Mouse (Mus musculus) cortical plate, adult 2 months (tissue): ENCODE data around the gene Auts2.

Experiments used
- CTCF ChIP-seq: fragments of 200-500 bp; IDR thresholded peaks from 2 replicates; pipeline ENCODE4 v1.5.1; 2011; ENCODE audit warnings: mild to moderate bottlenecking, control low read depth, low read length; ENCODE audit not compliant: insufficient read depth; ENCODE audit errors: extremely low read depth
- POLR2A ChIP-seq: fragments of 200-500 bp; IDR thresholded peaks from 2 replicates; pipeline ENCODE4 v1.6.1; 2011; ENCODE audit warnings: mild to moderate bottlenecking, low read length, control low read depth; ENCODE audit not compliant: insufficient read depth; ENCODE audit errors: extremely low read depth

DNA sequence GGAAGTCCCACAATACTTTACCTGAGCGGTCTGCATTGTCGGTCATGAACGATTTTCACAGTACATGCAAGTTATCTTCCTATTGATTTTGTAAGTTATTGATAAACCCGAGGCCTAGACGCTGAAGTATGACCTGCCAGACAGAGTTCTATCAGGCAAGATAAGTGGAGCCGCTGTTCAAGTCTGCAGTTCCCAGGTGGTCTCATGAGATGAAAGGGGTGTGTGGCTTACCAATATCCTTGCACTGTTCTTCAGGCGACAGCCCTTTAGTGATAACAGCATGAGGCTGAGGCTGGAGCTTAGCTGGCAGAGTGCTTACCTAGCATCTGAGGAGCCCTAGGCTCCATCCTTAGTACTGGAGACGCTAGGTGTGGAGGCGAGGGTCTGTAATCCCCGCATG lies 949.9 kb downstream of the Auts2 start:
- TF ChIP-seq CTCF, result no peak
- TF ChIP-seq POLR2A, result no peak
